ENCODE assay signal across 10 mouse cellular contexts in genomic region chr4:149446309-149446708, GRCm38 (mm10). TPM values are rescaled to one million over a fixed set of nuclear protein-coding genes. Genes with fewer than 3 reads are reported as not detected.
A peak's percentile ranks its signal among the peaks of the same experiment; 100 is the strongest.
DNase-seq lines count a peak whose midpoint lies in the region; ATAC-seq and TF ChIP-seq lines count a peak whose summit lies in the region.
"Had no signal": no experiment of that assay in that cellular context is flagged by ENCODE, and none has a peak within 500 bp of the region (broad histone marks: within the 10 kb centered on the region; RNA-seq: fewer than 3 reads in every experiment).

No protein-coding gene starts in this region.

- no peaks in the 10 kb centered on the region for H3K36me3 ChIP-seq in kidney, postnatal 0 days (ENCODE audit: insufficient read depth, low read length)
- no peaks in the 10 kb centered on the region for H3K36me3 ChIP-seq in embryonic facial prominence, embryonic 15.5 days
- H3K36me3 ChIP-seq in limb, embryonic 12.5 days: no peaks in the 10 kb centered on the region
- H3K36me3 ChIP-seq in neural tube, embryonic 15.5 days: no peaks in the 10 kb centered on the region

- TF ChIP-seq CTCF in kidney, postnatal 0 days (IDR thresholded peaks at IDR 0.05; ENCODE audit: low read depth): no peak

- H3K27ac ChIP-seq in kidney, postnatal 0 days: peak overlapping the region; percentile 83
- H3K27ac ChIP-seq in embryonic facial prominence, embryonic 15.5 days (replicated peaks): peak overlapping the region; percentile 95
- peak overlapping the region; percentile 95 for H3K27ac ChIP-seq in limb, embryonic 12.5 days
- H3K27ac ChIP-seq in neural tube, embryonic 15.5 days (replicated peaks): peak overlapping the region; percentile 94

- DNase-seq in kidney, postnatal 0 days (ENCODE audit: low spot score): no peak
- no peak for DNase-seq in kidney, adult 11 months
- DNase-seq in ovary, postnatal 10 days (ENCODE audit: low spot score): no peak
- DNase-seq in yolk sac, embryonic 10.5 days (ENCODE audit: low spot score): no peak

- 0 out of 2 replicates have a peak, but pooled peaks cover 7% of the 10 kb centered on the region for H3K4me1 ChIP-seq in kidney, postnatal 0 days (replicated peaks; ENCODE audit: insufficient read depth, low read length)
- peaks cover 24% of the 10 kb centered on the region for H3K4me1 ChIP-seq in embryonic facial prominence, embryonic 15.5 days
- peaks cover 18% of the 10 kb centered on the region for H3K4me1 ChIP-seq in limb, embryonic 12.5 days (replicated peaks)
- peaks cover 20% of the 10 kb centered on the region for H3K4me1 ChIP-seq in neural tube, embryonic 15.5 days

- H3K9me3 ChIP-seq in kidney, postnatal 0 days (replicated peaks; ENCODE audit: low read length): no peaks in the 10 kb centered on the region
- no peaks in the 10 kb centered on the region for H3K9me3 ChIP-seq in embryonic facial prominence, embryonic 15.5 days (replicated peaks)
- H3K9me3 ChIP-seq in limb, embryonic 12.5 days: no peaks in the 10 kb centered on the region
- no peaks in the 10 kb centered on the region for H3K9me3 ChIP-seq in neural tube, embryonic 15.5 days (replicated peaks)

- H3K4me2 ChIP-seq in kidney, postnatal 0 days (ENCODE audit: low read length): no peak overlapping the region; the same call in 1 of the 2 replicates
- H3K4me2 ChIP-seq in embryonic facial prominence, embryonic 15.5 days (replicated peaks): peak overlapping the region; percentile 67
- peak overlapping the region; percentile 58 for H3K4me2 ChIP-seq in limb, embryonic 12.5 days
- peak overlapping the region; percentile 73 for H3K4me2 ChIP-seq in neural tube, embryonic 15.5 days

- H3K4me3 ChIP-seq in kidney, postnatal 0 days (replicated peaks; ENCODE audit: low read depth, low read length): no peak overlapping the region
- H3K4me3 ChIP-seq in embryonic facial prominence, embryonic 15.5 days (replicated peaks): no peak overlapping the region; the same call in 1 of the 2 replicates
- peak overlapping the region; percentile 37; the same call in 1 of the 2 replicates for H3K4me3 ChIP-seq in limb, embryonic 12.5 days (replicated peaks)
- H3K4me3 ChIP-seq in neural tube, embryonic 15.5 days (replicated peaks): no peak overlapping the region

- ATAC-seq in kidney, postnatal 0 days (replicated peaks; ENCODE audit: low FRiP score, low read depth): no peak
- ATAC-seq in embryonic facial prominence, embryonic 15.5 days (ENCODE audit: insufficient number of reproducible peaks, low FRiP score, low TSS enrichment, low read depth): no peak
- no peak for ATAC-seq in limb, embryonic 12.5 days (ENCODE audit: insufficient number of reproducible peaks, insufficient read depth, low FRiP score, low TSS enrichment, low read depth)
- no peak for ATAC-seq in neural tube, embryonic 15.5 days (ENCODE audit: low FRiP score)
- ATAC-seq in erythroid progenitor cell, adult 5-6 weeks (replicated peaks; ENCODE audit: low FRiP score, poor library complexity, severe bottlenecking): no peak
- ATAC-seq: Patski had no signal

- peak overlapping the region; percentile 35; the same call in 1 of the 2 replicates for H3K9ac ChIP-seq in kidney, postnatal 0 days (ENCODE audit: low read depth, low read length)
- H3K9ac ChIP-seq in embryonic facial prominence, embryonic 15.5 days: no peak overlapping the region
- no peak overlapping the region for H3K9ac ChIP-seq in limb, embryonic 12.5 days (replicated peaks)
- peak overlapping the region; percentile 56; the same call in 1 of the 2 replicates for H3K9ac ChIP-seq in neural tube, embryonic 15.5 days (replicated peaks)

- WGBS in kidney, postnatal 0 days: 61% methylated on average over 1 of the region's 1 CpGs
- 26% methylated on average over 1 of the region's 1 CpGs for WGBS in embryonic facial prominence, embryonic 15.5 days
- WGBS in limb, embryonic 12.5 days: 58% methylated on average over 1 of the region's 1 CpGs
- 37% methylated on average over 1 of the region's 1 CpGs for WGBS in neural tube, embryonic 15.5 days

- H3K27me3 ChIP-seq in kidney, postnatal 0 days (ENCODE audit: insufficient read depth, low read length): no peaks in the 10 kb centered on the region
- H3K27me3 ChIP-seq in embryonic facial prominence, embryonic 15.5 days: no peaks in the 10 kb centered on the region
- no peaks in the 10 kb centered on the region for H3K27me3 ChIP-seq in limb, embryonic 12.5 days
- no peaks in the 10 kb centered on the region for H3K27me3 ChIP-seq in neural tube, embryonic 15.5 days (replicated peaks)
- H3K27me3 ChIP-seq: Patski had no signal

RNA-seq across cellular contexts. Expression of gene Rbp7, which starts 8.5 kb away (rescaled TPM):
- 1.3 TPM in 2 replicates for polyA plus RNA-seq in kidney, postnatal 0 days (2015; fragmentation: Nextera tagmentation; extraction: Ambion mirVana)
- 0.77 and 1.6 TPM in 2 replicates for polyA plus RNA-seq in embryonic facial prominence, embryonic 15.5 days (2015; fragmentation: Nextera tagmentation; extraction: Ambion mirVana)
- polyA plus RNA-seq in limb, embryonic 12.5 days (2016; fragmentation: Nextera tagmentation; extraction: Ambion mirVana): not detected in 2 replicates
- 1.1 TPM in 1 of 2 replicates, not detected in the other for polyA plus RNA-seq in neural tube, embryonic 15.5 days (2015; fragmentation: Nextera tagmentation; extraction: Ambion mirVana)
- not detected in 2 replicates for total RNA-seq in erythroid progenitor cell, adult 5-6 weeks (2015; ENCODE audit: low replicate concordance)
- total RNA-seq in erythroid progenitor cell, adult 5-6 weeks (2017; ENCODE audit: low replicate concordance): not detected in 2 replicates
- polyA plus RNA-seq: Patski had no signal

RNA-seq across cellular contexts. Expression of gene Ube4b, which starts 19.8 kb away (rescaled TPM):
- 26.9 and 28.8 TPM in 2 replicates for polyA plus RNA-seq in kidney, postnatal 0 days (2015; fragmentation: Nextera tagmentation; extraction: Ambion mirVana)
- 42.5 and 45.8 TPM in 2 replicates for polyA plus RNA-seq in embryonic facial prominence, embryonic 15.5 days (2015; fragmentation: Nextera tagmentation; extraction: Ambion mirVana)
- polyA plus RNA-seq in limb, embryonic 12.5 days (2016; fragmentation: Nextera tagmentation; extraction: Ambion mirVana): 55.1 and 67.3 TPM in 2 replicates
- 50.4 and 54.5 TPM in 2 replicates for polyA plus RNA-seq in neural tube, embryonic 15.5 days (2015; fragmentation: Nextera tagmentation; extraction: Ambion mirVana)
- total RNA-seq in erythroid progenitor cell, adult 5-6 weeks (2015; ENCODE audit: low replicate concordance): 26.4 and 29.2 TPM in 2 replicates
- total RNA-seq in erythroid progenitor cell, adult 5-6 weeks (2017; ENCODE audit: low replicate concordance): 17.5 and 21.9 TPM in 2 replicates

RNA-seq across cellular contexts. Expression of gene Tmem274, which starts 30.9 kb away (rescaled TPM):
- polyA plus RNA-seq in kidney, postnatal 0 days (2015; fragmentation: Nextera tagmentation; extraction: Ambion mirVana): not detected in 2 replicates
- polyA plus RNA-seq in embryonic facial prominence, embryonic 15.5 days (2015; fragmentation: Nextera tagmentation; extraction: Ambion mirVana): 0.28 and 0.39 TPM in 2 replicates
- polyA plus RNA-seq in limb, embryonic 12.5 days (2016; fragmentation: Nextera tagmentation; extraction: Ambion mirVana): 0.36 and 0.50 TPM in 2 replicates
- polyA plus RNA-seq in neural tube, embryonic 15.5 days (2015; fragmentation: Nextera tagmentation; extraction: Ambion mirVana): not detected in 2 replicates
- not detected in 2 replicates for total RNA-seq in erythroid progenitor cell, adult 5-6 weeks (2015; ENCODE audit: low replicate concordance)
- total RNA-seq in erythroid progenitor cell, adult 5-6 weeks (2017; ENCODE audit: low replicate concordance): not detected in 2 replicates
- polyA plus RNA-seq: large intestine, adult 2 months; Patski had no signal

RNA-seq across cellular contexts. Expression of gene Nmnat1, which starts 38.7 kb away (rescaled TPM):
- polyA plus RNA-seq in kidney, postnatal 0 days (2015; fragmentation: Nextera tagmentation; extraction: Ambion mirVana): 9.6 and 13.5 TPM in 2 replicates
- 10.9 and 12.1 TPM in 2 replicates for polyA plus RNA-seq in embryonic facial prominence, embryonic 15.5 days (2015; fragmentation: Nextera tagmentation; extraction: Ambion mirVana)
- 10.9 and 11.0 TPM in 2 replicates for polyA plus RNA-seq in limb, embryonic 12.5 days (2016; fragmentation: Nextera tagmentation; extraction: Ambion mirVana)
- polyA plus RNA-seq in neural tube, embryonic 15.5 days (2015; fragmentation: Nextera tagmentation; extraction: Ambion mirVana): 5.8 and 9.0 TPM in 2 replicates
- 1.1 TPM in 1 of 2 replicates, not detected in the other for total RNA-seq in erythroid progenitor cell, adult 5-6 weeks (2015; ENCODE audit: low replicate concordance)
- 0.64 and 0.83 TPM in 2 replicates for total RNA-seq in erythroid progenitor cell, adult 5-6 weeks (2017; ENCODE audit: low replicate concordance)

RNA-seq across cellular contexts. Expression of gene Lzic, which starts 38.7 kb away (rescaled TPM):
- polyA plus RNA-seq in kidney, postnatal 0 days (2015; fragmentation: Nextera tagmentation; extraction: Ambion mirVana): 31.1 and 31.7 TPM in 2 replicates
- polyA plus RNA-seq in embryonic facial prominence, embryonic 15.5 days (2015; fragmentation: Nextera tagmentation; extraction: Ambion mirVana): 46.2 and 46.8 TPM in 2 replicates
- 58.1 and 62.3 TPM in 2 replicates for polyA plus RNA-seq in limb, embryonic 12.5 days (2016; fragmentation: Nextera tagmentation; extraction: Ambion mirVana)
- polyA plus RNA-seq in neural tube, embryonic 15.5 days (2015; fragmentation: Nextera tagmentation; extraction: Ambion mirVana): 37.9 and 40.0 TPM in 2 replicates
- total RNA-seq in erythroid progenitor cell, adult 5-6 weeks (2015; ENCODE audit: low replicate concordance): 4.7 and 6.7 TPM in 2 replicates
- total RNA-seq in erythroid progenitor cell, adult 5-6 weeks (2017; ENCODE audit: low replicate concordance): 5.0 and 18.5 TPM in 2 replicates

Comparison
In these comparisons a context has a peak if more than half of its experiments do, and no peak if none do; other contexts are left out.
1. H3K9ac ChIP-seq: peak in kidney, postnatal 0 days (single experiment) and neural tube, embryonic 15.5 days (single experiment); none in embryonic facial prominence, embryonic 15.5 days (single experiment) and limb, embryonic 12.5 days (single experiment).
2. Peak in every context shown above with its lines, with median percentiles within 50 percentile points of each other: H3K27ac ChIP-seq.